Mouse (Mus musculus) bone marrow, adult 2 months (tissue): ENCODE measurements around the gene Ski. TPM values are rescaled to one million over a fixed set of nuclear protein-coding genes. Genes with fewer than 3 reads are reported as not detected.

Experiments
- H3K27ac ChIP-seq: fragments of 200-500 bp; 2 replicates; pipeline ENCODE4 v1.5.1; 2012; ENCODE audit warnings: low read depth, mild to moderate bottlenecking, control low read depth, inconsistent platforms, low read length; ENCODE audit not compliant: control insufficient read depth, poor library complexity, insufficient read depth
- H3K4me1 ChIP-seq: fragments of 200-500 bp; 2 replicates; pipeline ENCODE4 v1.6.1; 2011; ENCODE audit warnings: low read length; ENCODE audit not compliant: control insufficient read depth, insufficient read depth
- H3K4me3 ChIP-seq: fragments of 200-500 bp; replicated peaks from 2 replicates; pipeline ENCODE3; 2011; ENCODE audit warnings: mild to moderate bottlenecking, low read depth, low read length, control low read depth; ENCODE audit not compliant: control insufficient read depth
- CTCF ChIP-seq: fragments of 200-500 bp; IDR thresholded peaks from 2 replicates; pipeline ENCODE4 v1.5.1; 2011; ENCODE audit warnings: low read length, control low read depth; ENCODE audit not compliant: control insufficient read depth, insufficient read depth
- POLR2A ChIP-seq: fragments of 200-500 bp; IDR thresholded peaks from 2 replicates; pipeline ENCODE4 v1.6.1; 2011; ENCODE audit warnings: low read depth, mild to moderate bottlenecking, control low read depth, low read length, borderline replicate concordance; ENCODE audit not compliant: control insufficient read depth
- WGBS: fragments of 180-500 bp; shearing (Covaris S2); methylation state at CpG from one replicate; pipeline ENCODE4 v1.1.7; 2018; 5-methylcytosine and 5-hydroxymethylcytosine counted together
- polyA plus RNA-seq: library from polyadenylated mRNA; stranded (reverse); fragments of >200 nt; gene quantifications from 2 replicates; pipeline ENCODE4 v1.2.4, GENCODE M21; 2011; ENCODE audit warnings: low replicate concordance; ENCODE audit not compliant: missing spikeins, insufficient read depth, insufficient read length

The Ski gene
- polyA plus RNA-seq, 1 experiment, result 10.4 TPM

DNA sequence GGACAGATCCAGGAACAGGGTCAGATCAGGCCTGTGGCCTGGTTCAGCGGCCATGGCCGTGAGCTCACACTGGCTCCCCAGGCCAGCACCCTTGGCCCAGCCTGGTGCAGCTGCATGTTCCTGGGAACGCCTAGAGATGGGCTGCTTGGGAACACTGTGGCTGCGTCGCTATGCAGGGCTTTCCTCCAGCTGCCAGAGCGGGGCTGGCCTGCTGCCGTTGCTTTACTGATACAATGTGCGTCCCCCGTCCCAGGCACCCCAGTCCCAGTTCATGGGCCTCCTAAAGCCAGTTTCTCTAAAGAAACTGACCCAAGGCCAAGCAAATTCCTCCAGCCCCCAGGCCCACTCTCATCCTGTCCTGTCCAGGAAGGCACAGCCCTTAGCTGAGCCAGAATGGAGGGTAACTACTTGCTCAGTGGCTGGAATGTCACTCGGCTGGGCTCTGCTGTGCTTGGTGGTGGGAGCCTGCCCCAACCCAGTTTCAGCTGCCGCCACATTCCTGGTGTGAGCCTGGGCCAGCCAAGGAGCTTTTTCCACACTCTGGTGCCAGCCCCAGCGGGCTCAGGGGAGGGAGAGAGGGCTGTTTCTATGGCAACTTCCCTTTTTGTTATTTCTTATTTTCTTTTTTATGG, 78.4 kb downstream of the Ski start:
- WGBS, result 80% methylated on average over 12 of the region's 12 CpGs
- Histone ChIP-seq H3K4me3 (no peak overlapping the region), H3K4me1 (no peaks in the 10 kb centered on the region), H3K27ac (no peak overlapping the region; the same call in 1 of the 2 replicates)
- TF ChIP-seq CTCF, result no peak
- no peak for TF ChIP-seq POLR2A

DNA sequence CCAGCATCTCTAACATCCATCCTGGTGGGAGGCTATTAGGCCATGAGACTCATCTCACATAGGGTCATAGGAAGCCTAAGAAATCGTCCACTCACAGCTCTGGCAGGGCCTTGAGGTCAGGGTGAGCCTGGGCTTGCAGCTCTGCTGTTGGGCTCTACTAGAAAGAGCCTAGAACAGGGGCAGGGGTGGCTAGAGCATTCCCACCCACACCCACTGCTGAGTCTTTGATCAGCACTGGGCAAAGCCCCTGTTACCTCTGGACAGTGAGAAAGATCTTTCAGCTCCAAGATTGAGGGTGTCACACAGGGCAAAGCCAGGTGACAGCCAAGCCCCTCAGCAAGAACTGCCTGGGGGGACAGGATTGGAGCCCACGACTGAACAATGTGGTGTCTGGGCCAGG, 79.0 kb downstream of the Ski start:
- TF ChIP-seq POLR2A, result no peak
- TF ChIP-seq CTCF, result no peak
- 73% methylated on average over 2 of the region's 2 CpGs for WGBS
- Histone ChIP-seq H3K4me3 (no peak overlapping the region), H3K27ac (no peak overlapping the region; the same call in 1 of the 2 replicates), H3K4me1 (no peaks in the 10 kb centered on the region)

DNA sequence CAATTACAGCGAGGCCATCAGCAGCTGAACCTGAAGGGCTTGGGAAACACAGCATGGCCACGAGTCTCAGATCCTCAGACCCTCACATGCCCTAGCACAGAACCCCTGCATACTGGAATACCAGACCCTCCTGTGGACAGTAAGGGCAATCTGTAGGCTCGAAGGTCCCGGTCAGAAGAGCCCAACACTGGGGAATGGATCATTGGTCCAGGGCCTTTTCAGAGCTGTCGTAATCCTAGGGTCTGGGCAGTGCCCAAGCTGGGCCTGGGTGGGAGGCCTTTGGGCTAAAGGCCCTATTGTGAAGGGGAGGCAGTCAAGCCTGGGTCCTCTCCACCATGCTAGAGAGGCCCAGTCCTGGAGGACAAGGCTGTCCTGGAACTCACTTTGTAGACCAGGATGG, 79.6 kb downstream of the Ski start:
- Histone ChIP-seq H3K4me1 (no peaks in the 10 kb centered on the region), H3K27ac (no peak overlapping the region), H3K4me3 (no peak overlapping the region)
- no peak for TF ChIP-seq CTCF
- no peak for TF ChIP-seq POLR2A
- 78% methylated on average over 5 of the region's 5 CpGs for WGBS

DNA sequence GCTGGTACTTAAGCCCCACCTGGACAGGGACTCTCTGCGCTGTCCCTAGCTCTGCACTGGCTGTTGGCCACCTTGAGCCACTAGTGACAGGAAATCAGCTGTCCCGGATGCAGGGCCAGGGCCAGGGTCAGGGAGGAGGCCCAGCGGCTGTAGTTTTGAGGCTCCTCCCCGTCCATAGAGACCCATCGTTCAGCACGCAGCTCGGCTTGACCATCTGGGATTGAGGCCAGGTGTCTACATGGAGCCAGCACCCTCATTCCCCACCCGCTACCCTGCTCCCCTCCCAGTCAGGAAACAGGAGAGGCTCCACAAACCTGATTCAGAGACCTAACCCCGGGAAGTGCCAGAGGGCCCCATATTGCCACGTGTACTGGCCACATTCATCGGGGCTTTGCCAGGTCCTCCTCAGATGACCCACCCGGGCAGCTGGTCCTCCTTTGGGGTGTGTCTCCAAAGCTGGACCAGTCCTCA, 81.6 kb downstream of the Ski start:
- TF ChIP-seq POLR2A, result no peak
- 69% methylated on average over 12 of the region's 12 CpGs for WGBS
- H3K4me1 ChIP-seq, result no peaks in the 10 kb centered on the region
- H3K4me3 ChIP-seq, result no peak overlapping the region
- H3K27ac ChIP-seq, result no peak overlapping the region

DNA sequence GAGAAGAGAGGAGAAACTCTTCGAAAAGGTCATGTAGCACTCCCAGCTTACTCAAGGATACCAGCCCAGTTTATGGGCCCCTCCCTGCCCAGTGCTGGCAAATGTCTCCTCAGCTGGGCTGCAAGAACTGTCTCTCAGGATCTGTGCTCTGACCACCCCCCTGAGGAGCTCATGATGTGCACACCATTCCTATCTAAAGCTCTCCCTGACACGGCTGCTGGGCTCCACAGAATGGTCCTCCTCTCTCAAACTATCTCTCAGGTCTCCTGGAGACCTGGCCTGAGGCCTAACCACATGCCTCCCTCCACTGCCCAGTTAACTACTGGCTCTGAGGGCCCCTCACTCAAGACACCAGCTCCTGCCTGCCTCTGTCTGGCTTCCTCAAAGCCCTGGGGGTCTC, 82.2 kb downstream of the Ski start:
- no peaks in the 10 kb centered on the region for H3K4me1 ChIP-seq
- H3K27ac ChIP-seq, result no peak overlapping the region
- TF ChIP-seq CTCF, result no peak
- no peak for TF ChIP-seq POLR2A
- 77% methylated on average over 2 of the region's 2 CpGs for WGBS
- H3K4me3 ChIP-seq, result no peak overlapping the region

DNA sequence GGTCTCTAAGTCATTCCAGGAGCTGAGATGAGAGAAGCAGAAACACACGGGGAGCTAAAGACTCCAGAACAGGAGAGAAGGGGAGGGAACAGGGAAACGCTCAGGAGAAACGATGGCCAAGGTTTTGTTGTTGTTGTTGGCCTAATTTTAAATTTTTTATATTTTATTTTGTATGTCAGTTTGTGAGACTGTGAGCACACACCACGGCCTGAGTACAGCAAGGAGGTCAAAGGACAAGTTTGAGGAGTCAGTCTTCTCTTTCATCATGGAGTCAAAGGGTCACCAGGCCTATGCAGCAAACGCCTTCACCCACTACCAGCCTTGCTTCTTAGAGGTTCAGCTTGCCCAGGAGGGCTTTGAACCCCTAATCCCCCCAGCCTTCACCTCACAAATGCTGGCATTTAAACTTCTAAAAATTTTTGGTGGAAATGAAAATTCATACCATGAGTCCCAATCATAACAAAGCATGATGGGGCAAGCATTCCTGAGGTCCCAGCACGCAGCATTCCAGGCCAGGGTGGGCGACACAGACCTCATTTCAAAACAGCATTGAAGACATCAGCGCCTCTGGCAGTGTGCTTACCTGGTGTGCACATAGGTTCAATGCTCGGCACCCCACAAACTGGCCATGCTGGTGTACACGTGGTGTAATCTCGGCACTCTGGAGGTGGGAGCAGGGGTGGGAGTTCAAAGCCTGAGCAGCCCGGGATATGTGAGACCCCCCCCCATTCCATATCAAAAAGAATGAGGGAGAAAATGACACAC, 82.9 kb downstream of the Ski start:
- no peak for TF ChIP-seq CTCF
- TF ChIP-seq POLR2A, result no peak
- no peak overlapping the region for H3K27ac ChIP-seq
- H3K4me3 ChIP-seq, result no peak overlapping the region
- no peaks in the 10 kb centered on the region for H3K4me1 ChIP-seq
- 82% methylated on average over 12 of the region's 12 CpGs for WGBS

DNA sequence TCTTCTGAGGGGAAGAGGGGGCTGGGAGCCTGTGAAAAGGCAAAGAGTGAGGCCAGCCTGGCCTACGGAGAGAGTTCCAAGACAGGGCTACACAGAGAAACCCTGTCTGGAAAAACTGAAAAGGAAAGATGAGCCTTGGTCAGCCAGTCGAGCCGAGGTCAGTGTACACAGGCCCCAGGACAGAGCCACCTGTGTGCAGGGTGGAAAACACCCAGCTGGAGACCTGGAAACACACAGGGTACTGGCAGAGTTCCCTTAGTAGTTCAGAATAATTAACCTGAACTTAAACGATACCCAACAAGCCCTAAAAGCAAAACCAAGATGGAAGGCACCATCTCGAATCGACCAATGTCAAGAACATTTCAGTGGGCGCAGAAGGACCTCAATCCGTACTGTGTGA, 83.9 kb downstream of the Ski start:
- Histone ChIP-seq H3K27ac (no peak overlapping the region), H3K4me3 (no peak overlapping the region), H3K4me1 (no peaks in the 10 kb centered on the region)
- 82% methylated on average over 8 of the region's 8 CpGs for WGBS
- TF ChIP-seq CTCF (no peak), POLR2A (no peak)

DNA sequence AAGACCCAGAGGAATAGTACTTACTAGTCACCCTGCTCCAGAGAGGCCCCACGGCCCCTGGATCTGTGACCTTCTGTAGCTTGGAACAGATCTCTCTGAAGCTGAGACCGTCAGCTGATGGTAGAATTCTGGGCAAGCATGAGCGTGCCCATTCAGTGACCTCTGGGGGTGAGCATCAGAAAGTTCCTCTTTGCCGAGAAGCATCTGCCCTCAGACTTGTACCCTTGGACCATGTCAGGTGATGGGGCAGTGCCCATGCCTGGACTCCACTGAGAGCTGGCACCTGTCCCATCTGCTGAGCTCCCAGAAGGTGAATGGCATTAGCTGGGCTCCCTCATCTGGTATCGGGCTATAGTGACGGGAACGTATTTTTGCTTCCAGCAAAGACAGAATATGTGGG, 84.5 kb downstream of the Ski start:
- 76% methylated on average over 7 of the region's 7 CpGs for WGBS
- no peaks in the 10 kb centered on the region for H3K4me1 ChIP-seq
- TF ChIP-seq CTCF, result no peak
- no peak for TF ChIP-seq POLR2A

More for the DNA sequence above, 84.5 kb downstream of the Ski start:
- Histone ChIP-seq H3K4me3 (no peak overlapping the region), H3K27ac (no peak overlapping the region)
